In the genomic region with DNA sequence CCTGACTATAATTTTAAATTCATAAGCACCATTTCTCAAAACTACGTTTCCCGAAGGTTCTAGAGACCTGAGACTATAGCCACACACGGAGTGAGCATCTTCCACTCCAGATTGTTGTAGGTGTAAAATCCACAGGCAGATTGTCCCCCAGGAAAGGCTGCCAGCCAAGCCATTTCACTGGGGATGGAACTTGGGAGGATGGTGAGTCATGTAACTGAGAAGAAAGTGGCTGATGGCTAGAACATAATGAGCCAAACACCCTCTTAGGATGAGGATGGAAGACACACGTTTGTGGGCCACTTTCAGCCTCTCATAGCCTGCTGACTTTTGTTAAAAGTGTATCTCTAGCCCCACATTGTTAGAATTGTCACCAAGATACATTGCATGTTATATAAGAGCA, we compare ENCODE assay signal across 14 mouse cellular contexts.
DNase-seq lines count a peak whose midpoint lies in the region; ATAC-seq and TF ChIP-seq lines count a peak whose summit lies in the region.
"Had no signal": no experiment of that assay in that cellular context is flagged by ENCODE, and none has a peak within 500 bp of the region (broad histone marks: within the 10 kb centered on the region; RNA-seq: fewer than 3 reads in every experiment).

No protein-coding gene starts in this region.

- no peak for TF ChIP-seq CTCF in cortical plate, adult 2 months (IDR thresholded peaks at IDR 0.05; ENCODE audit: extremely low read depth, insufficient read depth, low read length)

- DNase-seq in cerebellum, adult 18-20 months = peak; percentile 64 to 69
- DNase-seq in layer of hippocampus, adult 9-11 months = peak; percentile 86
- peak; percentile 81 to 83 for DNase-seq in left cerebral cortex, postnatal 36 days (ENCODE audit: low spot score in 2 of 2)
- DNase-seq in c-Kit-positive CD71-positive TER-119-positive erythroid progenitor cells, embryonic 14.5 days (ENCODE audit: low spot score) = no peak
- no peak for DNase-seq in spleen, postnatal 36 days (ENCODE audit: low spot score in 2 of 2)
- DNase-seq in lung, postnatal 4 days = no peak
- DNase-seq: adrenal gland, adult 2 months had no signal

- H3K4me1 ChIP-seq in cortical plate, adult 2 months (ENCODE audit: control insufficient read depth, insufficient read depth, low read length) = peaks cover 2% of the 10 kb centered on the region; the same call in 1 of the 2 replicates
- H3K4me1 ChIP-seq: kidney, embryonic 15.5 days; midbrain, embryonic 13.5 days; neural tube, embryonic 12.5 days had no signal

- ATAC-seq in inflammation-experienced regulatory T-cells, adult 6 months = no peak
- ATAC-seq: forebrain, embryonic 16.5 days; hindbrain, embryonic 16.5 days; midbrain, embryonic 13.5 days had no signal

- TF ChIP-seq POLR2A in cortical plate, adult 2 months (IDR thresholded peaks at IDR 0.05; ENCODE audit: extremely low read depth, insufficient read depth, low read length) = no peak

- intact Hi-C loops in left cerebral cortex, postnatal 36 days (cut with DNase I) = no loop called here

- H3K4me3 ChIP-seq in cortical plate, adult 2 months (ENCODE audit: insufficient read depth, low read length) = no peak overlapping the region
- H3K4me3 ChIP-seq: kidney, embryonic 15.5 days; midbrain, embryonic 13.5 days; neural tube, embryonic 12.5 days had no signal

- H3K27ac ChIP-seq in cortical plate, adult 2 months (ENCODE audit: insufficient read depth, low read length) = peak overlapping the region; percentile 82; the same call in 1 of the 2 replicates
- H3K27ac ChIP-seq: kidney, embryonic 15.5 days; midbrain, embryonic 13.5 days; neural tube, embryonic 12.5 days had no signal

Comparison
In these comparisons a context has a peak if more than half of its experiments do, and no peak if none do; other contexts are left out.
1. DNase-seq: peak in cerebellum, adult 18-20 months (2 of 2), layer of hippocampus, adult 9-11 months (single experiment) and left cerebral cortex, postnatal 36 days (2 of 2); none in c-Kit-positive CD71-positive TER-119-positive erythroid progenitor cells, embryonic 14.5 days (single experiment), spleen, postnatal 36 days (0 of 2) and lung, postnatal 4 days (0 of 2).